Mouse (Mus musculus) heart, embryonic 10.5 days (tissue): Measurements from ENCODE around the gene Osgin1. TPM values are rescaled to one million over a fixed set of nuclear protein-coding genes. Genes with fewer than 3 reads are reported as not detected.
A peak's percentile ranks its signal among the peaks of the same experiment; 100 is the strongest.

Experiments used
- DNase-seq: peaks from one replicate; pipeline ENCODE4 v3.0.0-alpha.2; 2017; ENCODE audit warnings: low spot score
- H3K27ac ChIP-seq: fragments of 300-500 bp; sonication (generic); 2 replicates; pipeline ENCODE4 v1.5.1; 2016; ENCODE audit warnings: mild to moderate bottlenecking
- H3K27me3 ChIP-seq: fragments of 300-500 bp; sonication (generic); 2 replicates; pipeline ENCODE4 v1.6.1; 2016; ENCODE audit warnings: mild to moderate bottlenecking; ENCODE audit not compliant: poor library complexity, insufficient read depth, severe bottlenecking
- H3K36me3 ChIP-seq: fragments of 300-500 bp; sonication (generic); 2 replicates; pipeline ENCODE4 v1.6.1; 2016; ENCODE audit warnings: mild to moderate bottlenecking, moderate library complexity
- H3K4me1 ChIP-seq: fragments of 300-500 bp; sonication (generic); 2 replicates; pipeline ENCODE4 v1.6.1; 2016; ENCODE audit warnings: mild to moderate bottlenecking
- H3K4me3 ChIP-seq: fragments of 300-500 bp; sonication (generic); 2 replicates; pipeline ENCODE4 v1.5.1; 2016; ENCODE audit warnings: mild to moderate bottlenecking, moderate library complexity
- H3K9me3 ChIP-seq: fragments of 300-500 bp; sonication (generic); 2 replicates; pipeline ENCODE4 v1.6.1; 2016; ENCODE audit warnings: mild to moderate bottlenecking, moderate library complexity
- WGBS: fragments of 180-500 bp; shearing (Covaris S2); methylation state at CpG from one replicate; pipeline ENCODE4 v1.1.7; 2016; 5-methylcytosine and 5-hydroxymethylcytosine counted together
- polyA plus RNA-seq: library from polyadenylated mRNA; unstranded; fragments of >200 nt; fragmentation: Nextera tagmentation; extraction: Ambion mirVana; gene quantifications from 2 replicates; pipeline ENCODE4 v1.2.1, GENCODE M21; 2016

The Osgin1 gene
- polyA plus RNA-seq, 1 experiment from 2014 or later, result 2.7 TPM

DNA sequence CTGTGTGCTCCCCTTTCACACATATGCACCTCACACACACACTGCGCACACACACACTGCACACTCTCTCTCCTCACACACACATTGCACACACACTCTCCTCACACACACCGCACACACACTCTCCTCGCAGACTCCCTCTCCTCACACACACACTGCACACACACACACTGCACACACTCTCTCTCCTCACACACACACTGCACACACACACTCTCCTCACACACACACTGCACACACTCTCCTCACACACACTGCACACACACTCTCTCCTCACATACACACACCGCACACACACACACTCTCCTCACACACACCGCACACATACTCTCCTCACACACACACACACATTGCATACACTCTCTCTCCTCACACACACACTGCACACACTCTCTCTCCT lies 29.3 kb upstream of the Osgin1 start:
- DNase-seq, result no peak
- 97% methylated on average over 5 of the region's 5 CpGs for WGBS

GRCm38 (mm10) chr8:119408311-119408710 lies 25.6 kb upstream of the Osgin1 start:
- H3K36me3 ChIP-seq, result peaks cover 67% of the 10 kb centered on the region

More for the DNA sequence above, 29.3 kb upstream of the Osgin1 start:
- Histone ChIP-seq H3K4me3 (no peak overlapping the region), H3K4me1 (0 out of 2 replicates have a peak, but pooled peaks cover 10% of the 10 kb centered on the region), H3K27ac (no peak overlapping the region), H3K27me3 (no peaks in the 10 kb centered on the region), H3K36me3 (peaks cover 58% of the 10 kb centered on the region), H3K9me3 (no peaks in the 10 kb centered on the region)

DNA sequence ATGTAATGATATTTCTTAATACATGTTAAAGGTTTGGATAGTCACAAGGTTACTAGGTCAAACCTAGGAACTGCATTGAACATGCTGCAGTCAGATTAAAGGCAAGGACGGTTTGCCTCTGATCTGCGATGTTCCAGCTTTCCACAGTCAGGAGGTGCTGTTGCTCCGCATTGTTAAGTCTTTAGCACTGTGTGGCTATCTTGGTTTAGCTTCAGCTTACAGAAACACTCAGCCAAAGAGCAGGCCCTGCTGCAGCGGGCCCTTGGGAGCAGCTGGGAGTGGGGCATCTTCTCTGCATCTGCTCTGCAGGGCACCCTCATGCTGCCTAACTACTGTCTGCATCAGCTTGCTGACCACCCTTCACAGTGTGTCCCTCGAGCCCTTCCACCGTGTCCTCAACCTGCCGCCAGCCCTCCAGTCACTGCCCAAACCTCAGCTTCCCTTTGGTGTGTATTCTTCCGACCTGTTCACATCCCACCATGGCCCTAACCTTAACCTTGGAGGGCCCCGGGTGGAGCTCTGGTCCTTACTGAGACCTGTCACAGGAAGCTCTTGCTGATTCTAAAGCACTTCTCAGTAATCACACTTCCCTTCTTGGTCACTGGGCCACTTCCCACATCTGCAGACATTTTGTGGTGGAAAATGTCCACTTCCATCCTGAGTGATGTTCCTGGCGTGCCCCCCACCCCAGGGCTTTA lies 21.7 kb upstream of the Osgin1 start:
- Histone ChIP-seq H3K4me1 (peaks cover 4% of the 10 kb centered on the region), H3K27me3 (peaks cover 41% of the 10 kb centered on the region), H3K27ac (no peak overlapping the region), H3K9me3 (no peaks in the 10 kb centered on the region), H3K36me3 (peaks cover 44% of the 10 kb centered on the region), H3K4me3 (no peak overlapping the region)
- no peak for DNase-seq
- WGBS, result 49% methylated on average over 10 of the region's 10 CpGs

More at GRCm38 (mm10) chr8:119408311-119408710, 25.6 kb upstream of the Osgin1 start:
- DNase-seq, result no peak
- Histone ChIP-seq H3K27me3 (peaks cover 4% of the 10 kb centered on the region), H3K4me3 (no peak overlapping the region), H3K9me3 (no peaks in the 10 kb centered on the region), H3K4me1 (peaks cover 5% of the 10 kb centered on the region), H3K27ac (no peak overlapping the region)
- 82% methylated on average over 8 of the region's 8 CpGs for WGBS

GRCm38 (mm10) chr8:119412735-119413498 lies 21.0 kb upstream of the Osgin1 start:
- Histone ChIP-seq H3K9me3 (no peaks in the 10 kb centered on the region), H3K36me3 (peaks cover 36% of the 10 kb centered on the region), H3K4me1 (peaks cover 4% of the 10 kb centered on the region), H3K4me3 (peak overlapping the region; percentile 50), H3K27ac (peak overlapping the region; percentile 59), H3K27me3 (peaks cover 49% of the 10 kb centered on the region)
- 11% methylated on average over 18 of the region's 18 CpGs for WGBS
- DNase-seq, result peak; percentile 91

DNA sequence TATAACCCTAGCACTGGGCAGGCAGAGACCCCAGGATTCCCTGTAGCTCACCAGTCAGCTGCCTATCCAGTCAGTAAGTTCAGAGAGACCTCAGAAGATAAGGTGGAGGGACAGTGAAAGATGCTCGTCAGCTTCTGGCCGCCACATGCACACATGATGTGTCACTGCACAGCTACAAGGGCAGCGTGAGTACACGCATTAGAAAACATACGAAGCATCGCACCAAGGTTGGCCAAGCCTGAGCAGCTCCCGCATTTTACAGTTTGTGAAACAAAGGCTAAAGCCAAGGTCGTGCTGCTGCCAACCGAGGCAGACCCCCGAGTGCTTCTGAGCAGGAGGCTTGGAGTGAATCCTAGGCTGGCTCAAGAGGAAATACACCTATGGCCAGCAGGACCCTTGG lies 20.3 kb upstream of the Osgin1 start:
- Histone ChIP-seq H3K4me3 (no peak overlapping the region), H3K4me1 (peaks cover 4% of the 10 kb centered on the region), H3K27me3 (peaks cover 50% of the 10 kb centered on the region), H3K36me3 (peaks cover 30% of the 10 kb centered on the region), H3K27ac (no peak overlapping the region), H3K9me3 (no peaks in the 10 kb centered on the region)
- DNase-seq, result no peak
- WGBS, result 77% methylated on average over 10 of the region's 10 CpGs

GRCm38 (mm10) chr8:119420318-119420717 lies 13.6 kb upstream of the Osgin1 start:
- DNase-seq, result no peak
- H3K9me3 ChIP-seq, result no peaks in the 10 kb centered on the region
- H3K4me1 ChIP-seq, result peaks cover 38% of the 10 kb centered on the region
- 71% methylated on average over 7 of the region's 7 CpGs for WGBS
- H3K4me3 ChIP-seq, result no peak overlapping the region
- H3K27ac ChIP-seq, result no peak overlapping the region
- H3K36me3 ChIP-seq, result no peaks in the 10 kb centered on the region
- H3K27me3 ChIP-seq, result peaks cover 48% of the 10 kb centered on the region

DNA sequence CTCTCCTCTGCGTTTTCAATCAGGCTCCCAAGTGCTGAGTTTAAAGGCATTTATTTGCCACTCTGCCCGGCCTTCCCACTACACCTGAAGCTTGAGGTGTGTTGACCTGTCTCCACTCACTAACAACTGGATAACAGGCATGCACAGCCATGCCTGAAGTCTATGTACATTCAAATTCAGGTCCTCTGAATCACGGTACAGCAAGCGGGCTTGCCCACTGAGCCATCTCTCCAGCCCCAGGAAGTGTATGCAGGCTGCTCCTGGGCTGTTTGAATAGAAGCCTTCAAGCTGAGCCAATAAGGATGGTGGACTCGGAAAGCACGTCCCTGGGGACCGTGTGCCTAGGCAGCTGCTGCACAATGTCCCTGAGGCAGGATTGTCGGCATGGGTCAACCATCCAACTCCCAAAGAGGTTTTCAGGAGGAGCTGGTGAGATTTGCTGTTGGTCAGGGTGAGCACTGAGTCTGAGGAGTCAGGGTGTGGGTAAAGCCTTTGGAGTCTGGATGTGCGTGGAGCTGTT lies 12.3 kb upstream of the Osgin1 start:
- no peaks in the 10 kb centered on the region for H3K36me3 ChIP-seq
- WGBS, result 60% methylated on average over 9 of the region's 9 CpGs
- H3K27me3 ChIP-seq, result peaks cover 35% of the 10 kb centered on the region
- H3K4me3 ChIP-seq, result no peak overlapping the region
- peaks cover 48% of the 10 kb centered on the region for H3K4me1 ChIP-seq
- H3K27ac ChIP-seq, result no peak overlapping the region
- DNase-seq, result no peak
- no peaks in the 10 kb centered on the region for H3K9me3 ChIP-seq

DNA sequence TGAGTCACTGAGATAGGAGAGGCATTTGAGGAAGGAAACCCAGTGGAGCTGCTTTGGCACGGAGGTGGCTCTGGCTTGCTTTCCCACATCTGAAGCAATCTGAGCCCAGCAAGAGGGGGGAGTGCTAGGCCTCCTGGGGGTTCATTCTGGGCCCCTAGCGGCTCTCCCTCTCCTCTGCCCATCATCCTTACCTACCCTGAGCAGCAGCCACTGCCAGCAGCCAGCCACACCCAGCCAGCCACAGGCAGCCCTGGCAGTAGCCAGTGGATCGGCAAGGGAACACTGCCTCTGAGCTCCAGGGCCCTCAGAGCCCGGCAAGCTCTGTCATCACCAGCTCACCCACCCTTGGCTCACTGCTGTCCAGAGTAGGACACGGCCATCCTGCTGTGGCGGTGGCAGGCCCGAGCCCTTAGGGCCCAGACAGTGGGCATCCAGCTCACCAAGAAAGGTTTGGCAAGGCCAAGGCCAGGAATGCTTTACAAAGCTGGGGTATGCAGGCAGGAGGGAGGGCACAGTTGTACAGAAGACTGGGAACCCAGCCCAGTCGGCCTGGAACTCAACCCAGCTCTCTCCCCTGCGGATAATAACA lies 11.7 kb upstream of the Osgin1 start:
- no peak for DNase-seq
- peaks cover 30% of the 10 kb centered on the region for H3K27me3 ChIP-seq
- no peak overlapping the region for H3K4me3 ChIP-seq
- H3K36me3 ChIP-seq, result no peaks in the 10 kb centered on the region
- whole genome bisulfite sequencing, result 57% methylated on average over 9 of the region's 9 CpGs
- peaks cover 48% of the 10 kb centered on the region for H3K4me1 ChIP-seq
- peak overlapping the region; percentile 17; the same call in 1 of the 2 replicates for H3K27ac ChIP-seq
- H3K9me3 ChIP-seq, result no peaks in the 10 kb centered on the region

DNA sequence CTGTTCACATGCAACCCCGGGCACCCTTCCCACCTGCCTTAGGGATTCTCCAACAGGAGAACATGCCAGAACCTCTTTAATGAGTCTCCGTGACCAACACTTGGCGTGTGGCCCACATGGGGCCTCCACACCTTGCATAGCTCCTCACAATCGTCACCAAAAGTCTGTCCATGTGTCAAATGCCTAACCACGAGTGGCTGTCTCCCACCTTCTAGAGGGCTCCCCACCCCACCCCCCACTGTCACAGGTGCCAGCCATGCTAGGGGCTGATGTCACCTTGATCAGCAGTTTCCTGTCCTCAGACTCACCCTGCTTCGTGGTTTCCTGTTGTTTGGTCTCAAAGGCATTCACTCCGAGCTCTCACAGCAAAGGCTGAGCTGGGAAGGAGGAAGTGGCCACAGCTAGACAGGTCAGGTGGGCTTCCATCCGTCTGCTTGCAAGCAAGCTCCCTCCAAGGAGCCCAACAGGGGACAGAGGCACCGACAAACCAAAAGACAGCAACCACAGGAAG lies 10.2 kb upstream of the Osgin1 start:
- WGBS, result 58% methylated on average over 9 of the region's 9 CpGs
- Histone ChIP-seq H3K4me3 (no peak overlapping the region), H3K4me1 (peaks cover 55% of the 10 kb centered on the region), H3K27ac (0 out of 2 replicates have a peak overlapping the region, but pooled peaks have one; percentile 8), H3K27me3 (peaks cover 29% of the 10 kb centered on the region), H3K36me3 (no peaks in the 10 kb centered on the region), H3K9me3 (no peaks in the 10 kb centered on the region)
- DNase-seq, result no peak

DNA sequence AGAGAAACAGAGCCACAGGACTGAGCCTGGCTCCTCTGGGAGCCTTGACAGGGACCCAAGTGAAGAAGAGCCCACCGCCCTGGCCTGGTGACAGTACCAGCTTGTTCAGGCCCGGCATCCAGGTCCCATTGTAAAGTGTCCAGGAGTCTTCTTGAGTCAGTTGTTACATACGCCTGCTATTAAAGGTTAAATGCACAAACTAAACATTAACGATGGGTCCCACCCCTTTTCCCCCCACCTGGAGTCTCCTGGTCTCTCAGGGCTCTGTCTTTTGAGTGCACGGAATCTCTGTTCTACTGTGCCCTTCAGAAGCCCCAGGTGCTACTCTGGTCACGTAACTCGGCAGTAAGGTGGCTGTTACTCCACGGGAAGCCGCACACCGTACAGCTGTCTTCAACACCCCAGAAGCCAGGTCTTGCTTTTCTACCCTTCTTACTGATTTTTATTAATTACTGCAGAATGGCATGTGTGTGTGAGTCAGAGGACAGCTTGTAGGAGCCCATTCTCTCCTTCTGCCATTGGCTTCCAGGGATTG lies 9.7 kb upstream of the Osgin1 start:
- H3K27me3 ChIP-seq, result peaks cover 34% of the 10 kb centered on the region
- H3K9me3 ChIP-seq, result no peaks in the 10 kb centered on the region
- no peak for DNase-seq
- peak overlapping the region; percentile 8; the same call in 1 of the 2 replicates for H3K27ac ChIP-seq
- peaks cover 54% of the 10 kb centered on the region for H3K4me1 ChIP-seq
- no peak overlapping the region for H3K4me3 ChIP-seq
- H3K36me3 ChIP-seq, result no peaks in the 10 kb centered on the region
- 82% methylated on average over 10 of the region's 10 CpGs for WGBS

DNA sequence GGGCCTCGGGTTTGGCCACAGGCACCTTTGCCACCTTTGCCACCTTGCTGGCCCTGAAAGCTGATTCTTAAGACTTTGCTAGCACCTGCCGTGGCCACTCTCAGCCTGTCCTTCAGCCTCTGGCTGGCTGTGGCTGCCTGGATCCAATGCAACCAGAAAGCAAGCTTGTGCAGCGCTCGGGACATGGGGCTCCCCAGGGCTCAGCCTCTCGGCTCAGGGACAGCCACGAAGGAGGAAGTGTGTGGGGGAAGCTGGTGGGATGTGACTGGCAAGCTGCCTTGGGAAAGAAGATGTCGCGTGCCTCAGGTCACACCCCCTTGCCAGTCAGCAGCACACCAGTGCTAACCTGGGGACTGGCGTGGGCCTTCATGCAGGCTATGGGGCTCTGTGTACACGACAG lies 9.2 kb upstream of the Osgin1 start:
- peaks cover 53% of the 10 kb centered on the region for H3K4me1 ChIP-seq
- H3K27ac ChIP-seq, result peak overlapping the region; percentile 8; the same call in 1 of the 2 replicates
- H3K27me3 ChIP-seq, result peaks cover 35% of the 10 kb centered on the region
- no peak overlapping the region for H3K4me3 ChIP-seq
- H3K9me3 ChIP-seq, result no peaks in the 10 kb centered on the region
- DNase-seq, result no peak
- H3K36me3 ChIP-seq, result no peaks in the 10 kb centered on the region
- WGBS, result 74% methylated on average over 10 of the region's 10 CpGs

DNA sequence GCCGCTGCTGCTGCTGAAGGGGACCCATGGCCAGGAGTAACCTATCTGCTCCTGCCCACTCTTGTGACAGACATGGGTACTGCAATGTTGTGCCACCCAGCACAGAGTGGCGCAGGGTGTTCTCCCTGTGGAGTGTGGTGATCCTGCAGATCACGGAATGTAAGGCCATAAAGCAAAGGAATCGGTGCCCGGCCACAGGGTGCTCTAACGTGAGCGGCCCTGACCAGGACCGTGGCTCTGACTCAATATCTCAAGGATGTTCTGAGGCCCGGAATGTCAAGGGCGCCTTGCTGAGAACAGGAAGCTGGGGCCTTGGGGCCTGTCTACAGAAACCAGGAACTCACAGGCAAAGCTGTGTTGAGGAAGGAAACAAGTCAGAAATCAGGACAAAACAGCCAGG lies 8.4 kb upstream of the Osgin1 start:
- peaks cover 59% of the 10 kb centered on the region for H3K4me1 ChIP-seq
- no peaks in the 10 kb centered on the region for H3K36me3 ChIP-seq
- 70% methylated on average over 10 of the region's 10 CpGs for WGBS
- no peak overlapping the region for H3K4me3 ChIP-seq
- H3K27me3 ChIP-seq, result peaks cover 39% of the 10 kb centered on the region
- H3K27ac ChIP-seq, result peak overlapping the region; percentile 49; the same call in 1 of the 2 replicates
- H3K9me3 ChIP-seq, result no peaks in the 10 kb centered on the region
- no peak for DNase-seq
